In the genomic region with DNA sequence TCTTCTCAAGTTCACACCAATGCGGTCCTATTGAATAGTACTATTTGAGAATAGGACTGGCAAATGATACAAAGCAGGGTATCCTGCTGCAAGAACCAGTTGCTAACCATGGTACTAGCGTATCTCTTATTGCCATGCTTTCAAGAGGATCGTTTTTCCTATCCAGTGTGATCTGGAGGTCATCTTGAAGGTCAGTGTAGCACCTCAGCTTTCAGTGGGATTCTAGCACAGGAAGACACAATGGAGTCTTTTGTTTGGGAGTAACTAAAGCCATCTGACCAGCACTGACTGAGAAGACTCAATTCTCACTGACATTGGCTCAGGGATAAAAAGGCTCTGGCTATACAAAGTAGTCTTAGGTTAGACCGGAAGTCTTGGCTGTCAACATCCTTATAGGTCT, we compare ENCODE assay signal across 29 mouse cellular contexts. TPM values are rescaled to one million over a fixed set of nuclear protein-coding genes. Genes with fewer than 3 reads are reported as not detected.
A peak's percentile ranks its signal among the peaks of the same experiment; 100 is the strongest.
DNase-seq lines count a peak whose midpoint lies in the region; ATAC-seq lines count a peak whose summit lies in the region.
"Had no signal": no experiment of that assay in that cellular context is flagged by ENCODE, and none has a peak within 500 bp of the region (broad histone marks: within the 10 kb centered on the region; RNA-seq: fewer than 3 reads in every experiment).

No protein-coding gene starts in this region.

- peak; percentile 16 for DNase-seq in intestine, embryonic 14.5 days (ENCODE audit: low spot score)
- peak; percentile 48 for DNase-seq in ES-CJ7 (ENCODE audit: low read depth, low spot score)
- DNase-seq in R1 (ENCODE audit: low read depth, low spot score): peak; percentile 59
- DNase-seq in ZHBTc4 (ENCODE audit: low read depth, low spot score): peak; percentile 57
- no peak for DNase-seq in gastrocnemius, postnatal 14 days
- DNase-seq in cerebellum, adult 11-12 months: no peak
- DNase-seq: adrenal gland, adult 2 months; adrenal gland, adult 8-10 months; adrenal gland, postnatal 10 days; adrenal gland, postnatal 14 days; adrenal gland, postnatal 25 days; adrenal gland, postnatal 36 days; B cell, adult 2 months; cerebellum, adult 11 months; cerebellum, adult 18-20 months; cerebellum, adult 2 months; cerebellum, adult 8-10 months; cerebellum, adult 9-10 months had no signal

- no peak for ATAC-seq in intestine, embryonic 14.5 days (replicated peaks; ENCODE audit: low FRiP score, low TSS enrichment, low read depth)
- no peak for ATAC-seq in intestine, embryonic 15.5 days
- ATAC-seq in hindbrain, embryonic 16.5 days: no peak
- ATAC-seq: activated CD4-positive, CD25-positive, alpha-beta regulatory T cell, adult 4 months; CD4-positive, CD25-positive, alpha-beta regulatory T cell, adult 4 months; Patski had no signal

- H3K9ac ChIP-seq in intestine, embryonic 14.5 days (ENCODE audit: low read length): no peak overlapping the region
- H3K9ac ChIP-seq in intestine, embryonic 15.5 days: no peak overlapping the region
- no peak overlapping the region for H3K9ac ChIP-seq in hindbrain, embryonic 16.5 days (ENCODE audit: low read depth, low read length)

- H3K4me2 ChIP-seq in intestine, embryonic 14.5 days (ENCODE audit: low read length): no peak overlapping the region
- H3K4me2 ChIP-seq in intestine, embryonic 15.5 days (replicated peaks): no peak overlapping the region
- no peak overlapping the region for H3K4me2 ChIP-seq in hindbrain, embryonic 16.5 days (ENCODE audit: low read length)

- intact Hi-C loops in gastrocnemius, postnatal 14 days (cut with DNase I; ENCODE audit: low total_unique reads): no loop called here

- no peak overlapping the region for H3K4me3 ChIP-seq in intestine, embryonic 14.5 days (ENCODE audit: low read depth, low read length)
- H3K4me3 ChIP-seq in intestine, embryonic 15.5 days (replicated peaks): no peak overlapping the region
- no peak overlapping the region for H3K4me3 ChIP-seq in hindbrain, embryonic 16.5 days (ENCODE audit: low read length)

- no peak overlapping the region for H3K27ac ChIP-seq in intestine, embryonic 14.5 days (ENCODE audit: low read depth)
- no peak overlapping the region for H3K27ac ChIP-seq in intestine, embryonic 15.5 days
- H3K27ac ChIP-seq in hindbrain, embryonic 16.5 days (ENCODE audit: low read depth, low read length): no peak overlapping the region

- no peaks in the 10 kb centered on the region for H3K36me3 ChIP-seq in intestine, embryonic 14.5 days (ENCODE audit: control insufficient read depth, insufficient read depth, low read length)
- H3K36me3 ChIP-seq in intestine, embryonic 15.5 days: no peaks in the 10 kb centered on the region
- H3K36me3 ChIP-seq in hindbrain, embryonic 16.5 days (ENCODE audit: control insufficient read depth, insufficient read depth, low read length): no peaks in the 10 kb centered on the region
- H3K36me3 ChIP-seq: G1E had no signal

- WGBS in intestine, embryonic 14.5 days: 82% methylated on average over 4 of the region's 4 CpGs
- 85% methylated on average over 4 of the region's 4 CpGs for WGBS in intestine, embryonic 15.5 days
- 88% methylated on average over 4 of the region's 4 CpGs for WGBS in hindbrain, embryonic 16.5 days

- no peaks in the 10 kb centered on the region for H3K27me3 ChIP-seq in intestine, embryonic 14.5 days (replicated peaks; ENCODE audit: control insufficient read depth, insufficient read depth, low read length)
- H3K27me3 ChIP-seq in intestine, embryonic 15.5 days (replicated peaks): no peaks in the 10 kb centered on the region
- no peaks in the 10 kb centered on the region for H3K27me3 ChIP-seq in hindbrain, embryonic 16.5 days (replicated peaks; ENCODE audit: control insufficient read depth, insufficient read depth, low read length)
- H3K27me3 ChIP-seq: CH12.LX had no signal

- H3K9me3 ChIP-seq in intestine, embryonic 14.5 days (ENCODE audit: control insufficient read depth, low read length): no peaks in the 10 kb centered on the region
- no peaks in the 10 kb centered on the region for H3K9me3 ChIP-seq in intestine, embryonic 15.5 days
- H3K9me3 ChIP-seq in hindbrain, embryonic 16.5 days (ENCODE audit: control insufficient read depth, low read length): no peaks in the 10 kb centered on the region
- H3K9me3 ChIP-seq: G1E had no signal

- H3K4me1 ChIP-seq in intestine, embryonic 14.5 days (replicated peaks; ENCODE audit: control insufficient read depth, insufficient read depth, low read length): no peaks in the 10 kb centered on the region
- H3K4me1 ChIP-seq in intestine, embryonic 15.5 days (replicated peaks): no peaks in the 10 kb centered on the region
- no peaks in the 10 kb centered on the region for H3K4me1 ChIP-seq in hindbrain, embryonic 16.5 days (ENCODE audit: control insufficient read depth, insufficient read depth, low read depth, low read length)

RNA-seq across cellular contexts. Expression of a gene that starts 50.8 kb away (rescaled TPM):
- polyA plus RNA-seq in intestine, embryonic 14.5 days (2014; fragmentation: Nextera tagmentation; extraction: Ambion mirVana): 0.62 and 0.77 TPM in 2 replicates
- polyA plus RNA-seq in intestine, embryonic 15.5 days (2015; fragmentation: Nextera tagmentation; extraction: Ambion mirVana): 2.4 and 2.7 TPM in 2 replicates
- polyA plus RNA-seq in hindbrain, embryonic 16.5 days (2015; fragmentation: Nextera tagmentation; extraction: Ambion mirVana): 0.18 TPM in 1 of 2 replicates, not detected in the other
- total RNA-seq in gastrocnemius, postnatal 14 days (2021): not detected
- total RNA-seq: adrenal gland, postnatal 25 days; CH12.LX; ES-E14; G1E; MEL had no signal
- polyA plus RNA-seq: brain, embryonic 14.5 days; C2C12; G1E; Patski had no signal

RNA-seq across cellular contexts. Expression of a gene that starts 57.9 kb away (rescaled TPM):
- polyA plus RNA-seq in intestine, embryonic 14.5 days (2014; fragmentation: Nextera tagmentation; extraction: Ambion mirVana): 3.7 and 4.4 TPM in 2 replicates
- polyA plus RNA-seq in intestine, embryonic 15.5 days (2015; fragmentation: Nextera tagmentation; extraction: Ambion mirVana): 4.2 and 4.5 TPM in 2 replicates
- 2.0 and 2.3 TPM in 2 replicates for polyA plus RNA-seq in hindbrain, embryonic 16.5 days (2015; fragmentation: Nextera tagmentation; extraction: Ambion mirVana)
- 1 to 10 TPM; 1.6 to 3.7 TPM for total RNA-seq in gastrocnemius, postnatal 14 days (2021)
- total RNA-seq: ES-E14, G1E, MEL had no signal
- polyA plus RNA-seq: activated CD4-positive, CD25-positive, alpha-beta regulatory T cell, adult 4 months; CD4-positive, CD25-positive, alpha-beta regulatory T cell, adult 4 months; G1E; Patski had no signal

Comparison
In these comparisons a context has a peak if more than half of its experiments do, and no peak if none do; other contexts are left out.
1. DNase-seq: peak in intestine, embryonic 14.5 days (single experiment), ES-CJ7 (single experiment), R1 (single experiment) and ZHBTc4 (single experiment); none in gastrocnemius, postnatal 14 days (single experiment) and cerebellum, adult 11-12 months (single experiment).